Mouse (Mus musculus) embryo, embryonic 9.5 days (tissue): ENCODE results near the gene Adam6b.
A peak's percentile ranks its signal among the peaks of the same experiment; 100 is the strongest.
"Not testable (repeated sequence)": the region's sequence is repeated elsewhere in the genome, so short reads cannot be mapped to it uniquely, and the experiment has no call there.

Experiments
- DNase-seq: peaks from one replicate; pipeline ENCODE4 v3.0.0-alpha.2; 2017; ENCODE audit errors: extremely low spot score

Gene Adam6b

GRCm38 (mm10) chr12:113489211-113489610, at the start of gene Adam6b:
Gene Adam6b (plus strand): TSS chr12:113489511.
- not testable (repeated sequence) for DNase-seq

DNA sequence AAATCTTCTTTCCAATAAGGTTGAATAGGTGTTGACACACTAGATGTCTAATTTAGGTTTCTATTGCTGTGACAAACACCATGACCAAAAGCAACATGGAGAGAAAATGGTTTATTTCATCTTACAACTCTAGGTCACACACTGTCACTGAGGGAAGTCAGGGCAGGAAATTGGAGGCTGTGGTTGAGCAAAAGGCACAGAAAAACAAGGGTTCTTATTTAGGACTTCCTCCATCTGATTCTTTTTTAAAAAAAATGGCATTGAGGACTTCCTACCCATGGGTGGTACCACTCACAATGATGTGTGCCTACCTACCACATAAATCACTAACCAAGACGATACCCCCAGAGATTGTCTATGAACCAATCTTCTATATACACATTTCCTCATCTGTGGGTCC, 43.2 kb upstream of the Adam6b start:
- DNase-seq, result no peak

GRCm38 (mm10) chr12:113476164-113476563, 13.1 kb upstream of the Adam6b start:
- no peak for DNase-seq

GRCm38 (mm10) chr12:113482147-113482546, 7.2 kb upstream of the Adam6b start:
- DNase-seq, result no peak

DNA sequence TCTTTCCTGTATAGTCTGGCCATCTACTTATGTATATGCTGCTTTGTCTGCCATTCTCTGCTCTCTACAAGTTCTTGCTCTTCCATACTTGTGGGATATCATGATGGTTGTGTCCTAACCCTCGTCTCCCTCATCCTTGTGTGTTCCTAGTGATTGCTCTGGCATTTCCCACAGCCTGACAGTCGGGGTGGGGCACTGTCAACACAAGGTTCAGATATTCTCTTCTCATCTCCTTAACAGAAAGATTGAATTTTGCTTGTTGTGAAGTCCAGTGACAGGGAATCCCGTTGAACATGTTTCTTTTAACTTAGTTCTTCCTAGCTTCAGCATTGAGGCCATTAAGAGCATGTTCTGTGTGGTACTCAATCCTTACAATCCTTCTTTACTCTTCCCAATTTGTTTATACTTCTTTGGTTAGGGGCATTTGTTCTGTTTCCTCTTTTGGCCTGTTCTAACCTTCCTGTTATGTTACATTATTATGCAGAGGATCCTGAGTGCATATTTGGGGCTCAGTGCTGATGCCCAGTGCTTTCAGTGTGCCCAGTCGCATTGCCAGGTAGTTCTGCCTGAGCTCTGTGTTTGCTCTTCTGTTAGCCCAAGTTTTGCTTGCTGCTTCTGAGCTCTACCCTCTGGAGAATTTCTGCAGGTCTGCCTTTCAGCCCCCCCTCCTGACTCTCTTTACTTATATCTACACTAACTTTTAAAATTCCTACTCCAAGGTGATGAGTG, 6.5 kb upstream of the Adam6b start:
- DNase-seq, result no peak

GRCm38 (mm10) chr12:113483492-113484162, 5.7 kb upstream of the Adam6b start:
- DNase-seq, result no peak

GRCm38 (mm10) chr12:113484971-113485485, 4.3 kb upstream of the Adam6b start:
- DNase-seq, result no peak

DNA sequence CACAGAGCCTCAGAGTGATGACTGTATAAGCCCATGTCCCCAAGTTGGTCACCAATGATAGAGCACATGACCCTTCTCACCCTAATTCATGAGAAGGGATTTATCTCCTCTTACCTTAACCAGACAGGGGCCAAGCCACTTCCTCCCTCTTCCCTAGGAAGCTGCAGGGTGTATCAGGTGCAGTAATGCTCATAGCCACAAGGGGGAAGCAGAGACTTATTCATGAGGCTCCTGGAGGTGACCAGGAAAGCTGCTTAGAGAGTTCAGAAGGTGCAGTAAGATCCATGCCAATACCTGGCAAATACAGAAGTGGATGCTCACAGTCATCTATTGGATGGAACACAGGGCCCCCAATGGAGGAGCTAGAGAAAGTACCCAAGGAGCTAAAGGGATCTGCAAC, 1.6 kb upstream of the Adam6b start:
- DNase-seq, result peak; percentile 43

DNA sequence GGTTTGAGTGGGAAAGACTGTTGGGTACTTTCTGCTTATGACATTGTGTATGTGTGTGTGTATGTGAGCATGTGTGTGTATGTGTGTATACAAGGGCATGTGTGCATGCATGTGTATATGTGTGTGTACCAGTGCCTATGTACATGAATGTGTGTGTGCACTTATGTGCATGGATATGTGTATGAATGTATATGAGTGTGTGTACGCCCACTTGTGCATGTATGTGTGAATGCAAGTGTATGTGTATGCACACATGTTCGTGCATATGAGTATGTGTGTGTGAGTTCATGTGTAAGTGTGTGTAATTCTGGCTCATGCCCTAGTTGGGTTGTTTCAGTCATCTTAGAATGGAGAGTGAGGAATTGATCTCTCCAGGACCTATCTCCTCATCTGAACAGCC, 36.6 kb downstream of the Adam6b start:
- DNase-seq, result no peak
